Mouse (Mus musculus) erythroblast, embryonic 14.5 days (primary cell): ENCODE measurements around the gene Epha5. TPM values are rescaled to one million over a fixed set of nuclear protein-coding genes. Genes with fewer than 3 reads are reported as not detected.

Source experiments
- H3K27me3 ChIP-seq: 2 replicates; pipeline ENCODE4 v1.6.1; 2012; ENCODE audit warnings: inconsistent platforms; ENCODE audit not compliant: control insufficient read depth
- H3K36me3 ChIP-seq: 2 replicates; pipeline ENCODE4 v1.6.1; 2012; ENCODE audit warnings: mild to moderate bottlenecking, inconsistent platforms; ENCODE audit not compliant: control insufficient read depth
- H3K4me1 ChIP-seq: 2 replicates; pipeline ENCODE4 v1.6.1; 2012; ENCODE audit warnings: inconsistent platforms; ENCODE audit not compliant: control insufficient read depth
- H3K4me3 ChIP-seq: replicated peaks from 2 replicates; pipeline ENCODE3; 2012; ENCODE audit warnings: moderate library complexity, mild to moderate bottlenecking, inconsistent platforms
- H3K9me3 ChIP-seq: 2 replicates; pipeline ENCODE4 v1.6.1; 2012; ENCODE audit warnings: low read length, inconsistent platforms, mixed read lengths; ENCODE audit not compliant: control insufficient read depth
- GATA1 ChIP-seq: IDR thresholded peaks from 2 replicates; pipeline ENCODE4 v1.6.1; 2012; ENCODE audit warnings: low read length, inconsistent platforms, mixed read lengths
- TAL1 ChIP-seq: IDR thresholded peaks from 3 replicates; pipeline ENCODE4 v1.6.1; 2012; ENCODE audit warnings: low read length, inconsistent platforms, mixed read lengths
- polyA plus RNA-seq: library from polyadenylated mRNA; stranded (reverse); fragments of >175 nt; gene quantifications from 2 replicates; pipeline ENCODE4 v1.2.3, GENCODE M21; 2012

Gene Epha5
- polyA plus RNA-seq, 1 experiment, result not detected

- H3K27me3 ChIP-seq, result no peaks in the 10 kb centered on the region
- TF ChIP-seq TAL1 (no peak), GATA1 (no peak)
- H3K4me3 ChIP-seq, result no peak overlapping the region
Measured at GRCm38 (mm10) chr5:84263999-84264398, 153.2 kb downstream of the Epha5 start.

GRCm38 (mm10) chr5:84229971-84230370 lies 187.2 kb downstream of the Epha5 start:
- Histone ChIP-seq H3K4me1 (no peaks in the 10 kb centered on the region), H3K36me3 (no peaks in the 10 kb centered on the region), H3K27me3 (no peaks in the 10 kb centered on the region), H3K9me3 (peaks cover 3% of the 10 kb centered on the region), H3K4me3 (no peak overlapping the region)
- TF ChIP-seq GATA1, result no peak
- TF ChIP-seq TAL1, result no peak

More at GRCm38 (mm10) chr5:84263999-84264398, 153.2 kb downstream of the Epha5 start:
- H3K4me1 ChIP-seq, result no peaks in the 10 kb centered on the region
- no peaks in the 10 kb centered on the region for H3K9me3 ChIP-seq
- no peaks in the 10 kb centered on the region for H3K36me3 ChIP-seq

- no peak for TF ChIP-seq TAL1
- no peak for TF ChIP-seq GATA1
- Histone ChIP-seq H3K4me3 (no peak overlapping the region), H3K36me3 (no peaks in the 10 kb centered on the region), H3K9me3 (no peaks in the 10 kb centered on the region), H3K4me1 (no peaks in the 10 kb centered on the region), H3K27me3 (no peaks in the 10 kb centered on the region)
Measured at GRCm38 (mm10) chr5:84208609-84209008, 208.6 kb downstream of the Epha5 start.

GRCm38 (mm10) chr5:84193348-84193747 lies 223.8 kb downstream of the Epha5 start:
- TF ChIP-seq GATA1 (no peak), TAL1 (no peak)
- no peak overlapping the region for H3K4me3 ChIP-seq
- no peaks in the 10 kb centered on the region for H3K4me1 ChIP-seq
- no peaks in the 10 kb centered on the region for H3K27me3 ChIP-seq
- no peaks in the 10 kb centered on the region for H3K36me3 ChIP-seq
- no peaks in the 10 kb centered on the region for H3K9me3 ChIP-seq

- no peaks in the 10 kb centered on the region for H3K9me3 ChIP-seq
- H3K27me3 ChIP-seq, result no peaks in the 10 kb centered on the region
- no peaks in the 10 kb centered on the region for H3K4me1 ChIP-seq
- TF ChIP-seq GATA1, result no peak
- no peak for TF ChIP-seq TAL1
- no peaks in the 10 kb centered on the region for H3K36me3 ChIP-seq
- H3K4me3 ChIP-seq, result no peak overlapping the region
Measured at GRCm38 (mm10) chr5:84184189-84184588, 233.0 kb downstream of the Epha5 start.

GRCm38 (mm10) chr5:84153095-84153494 lies 264.1 kb downstream of the Epha5 start:
- peaks cover 2% of the 10 kb centered on the region; the same call in 1 of the 2 replicates for H3K9me3 ChIP-seq
- H3K27me3 ChIP-seq, result no peaks in the 10 kb centered on the region
- H3K36me3 ChIP-seq, result no peaks in the 10 kb centered on the region
- no peak for TF ChIP-seq TAL1
- TF ChIP-seq GATA1, result no peak
- H3K4me3 ChIP-seq, result no peak overlapping the region
- no peaks in the 10 kb centered on the region for H3K4me1 ChIP-seq

- H3K9me3 ChIP-seq, result no peaks in the 10 kb centered on the region
- H3K27me3 ChIP-seq, result no peaks in the 10 kb centered on the region
- TF ChIP-seq GATA1 (no peak), TAL1 (no peak)
Measured at GRCm38 (mm10) chr5:84142138-84142537, 275.0 kb downstream of the Epha5 start.

GRCm38 (mm10) chr5:84095947-84096346 lies 321.2 kb downstream of the Epha5 start:
- Histone ChIP-seq H3K4me1 (no peaks in the 10 kb centered on the region), H3K36me3 (no peaks in the 10 kb centered on the region), H3K9me3 (no peaks in the 10 kb centered on the region), H3K4me3 (no peak overlapping the region), H3K27me3 (no peaks in the 10 kb centered on the region)
- no peak for TF ChIP-seq TAL1

More at GRCm38 (mm10) chr5:84142138-84142537, 275.0 kb downstream of the Epha5 start:
- H3K4me1 ChIP-seq, result no peaks in the 10 kb centered on the region
- no peaks in the 10 kb centered on the region for H3K36me3 ChIP-seq
- no peak overlapping the region for H3K4me3 ChIP-seq

- Histone ChIP-seq H3K4me3 (no peak overlapping the region), H3K4me1 (no peaks in the 10 kb centered on the region), H3K36me3 (no peaks in the 10 kb centered on the region), H3K9me3 (no peaks in the 10 kb centered on the region), H3K27me3 (no peaks in the 10 kb centered on the region)
- TF ChIP-seq TAL1, result no peak
- TF ChIP-seq GATA1, result no peak
Measured at GRCm38 (mm10) chr5:84081321-84081720, 335.9 kb downstream of the Epha5 start.

- H3K4me3 ChIP-seq, result no peak overlapping the region
- no peaks in the 10 kb centered on the region for H3K36me3 ChIP-seq
- no peaks in the 10 kb centered on the region for H3K9me3 ChIP-seq
- TF ChIP-seq GATA1, result no peak
- no peak for TF ChIP-seq TAL1
- H3K4me1 ChIP-seq, result no peaks in the 10 kb centered on the region
- no peaks in the 10 kb centered on the region for H3K27me3 ChIP-seq
Measured at GRCm38 (mm10) chr5:84070976-84071375, 346.2 kb downstream of the Epha5 start.
